In the genomic region with DNA sequence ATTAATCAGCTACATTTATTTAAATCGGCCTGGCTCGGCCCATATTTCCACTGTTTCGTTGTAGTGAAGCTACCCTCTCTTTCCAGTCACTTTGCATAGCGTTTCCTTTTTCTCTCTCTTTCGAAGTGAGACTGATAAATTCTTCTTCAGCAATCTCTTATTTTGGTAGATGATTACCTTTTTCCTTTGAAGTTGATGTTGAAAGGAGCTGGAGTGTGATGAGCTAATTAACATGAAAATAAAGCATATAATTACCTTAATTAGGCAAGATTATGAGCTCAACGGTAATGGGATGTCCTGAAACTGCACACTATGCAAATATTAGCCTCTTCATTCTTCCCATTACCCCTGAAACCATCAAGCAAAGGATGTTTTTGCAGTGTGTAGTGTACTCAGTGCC, we compare ENCODE assay signal across 29 mouse cellular contexts. TPM values are rescaled to one million over a fixed set of nuclear protein-coding genes. Genes with fewer than 3 reads are reported as not detected.
A peak's percentile ranks its signal among the peaks of the same experiment; 100 is the strongest.
DNase-seq lines count a peak whose midpoint lies in the region; ATAC-seq lines count a peak whose summit lies in the region.
"Had no signal": no experiment of that assay in that cellular context is flagged by ENCODE, and none has a peak within 500 bp of the region (broad histone marks: within the 10 kb centered on the region; RNA-seq: fewer than 3 reads in every experiment).

No protein-coding gene starts in this region.

- no peak for ATAC-seq in hindbrain, embryonic 15.5 days (ENCODE audit: low FRiP score, low read depth)
- ATAC-seq in forebrain, embryonic 16.5 days = peak; percentile 82
- ATAC-seq: intestine, embryonic 16.5 days; Patski had no signal

- H3K4me3 ChIP-seq in hindbrain, embryonic 15.5 days = no peak overlapping the region
- no peak overlapping the region for H3K4me3 ChIP-seq in hindbrain, embryonic 10.5 days
- no peak overlapping the region for H3K4me3 ChIP-seq in forebrain, embryonic 16.5 days (replicated peaks; ENCODE audit: low read length)
- H3K4me3 ChIP-seq: embryonic facial prominence, embryonic 12.5 days; gastrocnemius, adult 2 months; heart, embryonic 15.5 days; limb, embryonic 13.5 days; liver, embryonic 13.5 days had no signal

- no peaks in the 10 kb centered on the region for H3K36me3 ChIP-seq in hindbrain, embryonic 15.5 days
- H3K36me3 ChIP-seq in hindbrain, embryonic 10.5 days = no peaks in the 10 kb centered on the region
- H3K36me3 ChIP-seq in forebrain, embryonic 16.5 days (ENCODE audit: control insufficient read depth, insufficient read depth) = no peaks in the 10 kb centered on the region
- H3K36me3 ChIP-seq: embryonic facial prominence, embryonic 12.5 days; G1E; heart, embryonic 15.5 days; limb, embryonic 13.5 days; liver, embryonic 13.5 days had no signal

- H3K4me1 ChIP-seq in hindbrain, embryonic 15.5 days (replicated peaks) = peaks cover 6% of the 10 kb centered on the region; the same call in 1 of the 2 replicates
- H3K4me1 ChIP-seq in hindbrain, embryonic 10.5 days (replicated peaks) = no peaks in the 10 kb centered on the region
- 0 out of 2 replicates have a peak, but pooled peaks cover 3% of the 10 kb centered on the region for H3K4me1 ChIP-seq in forebrain, embryonic 16.5 days (replicated peaks; ENCODE audit: control insufficient read depth, insufficient read depth, low read length)
- H3K4me1 ChIP-seq: embryonic facial prominence, embryonic 12.5 days; heart, embryonic 15.5 days; limb, embryonic 13.5 days; liver, embryonic 13.5 days had no signal

- no peak for DNase-seq in hindbrain, embryonic 10.5 days (ENCODE audit: low spot score)
- peak; percentile 66 for DNase-seq in A20 (ENCODE audit: low read depth, low spot score)
- peak; percentile 70 for DNase-seq in CD4-positive helper T cell, adult 2 months (ENCODE audit: low read depth, low spot score)
- no peak for DNase-seq in cerebellum, postnatal 14 days
- DNase-seq in spleen, postnatal 14 days (ENCODE audit: low spot score in 2 of 2) = no peak
- DNase-seq in cerebellum, adult 18-20 months = no peak
- DNase-seq: adrenal gland, adult 2 months; cerebellum, adult 11-12 months; cerebellum, postnatal 25 days; gastrocnemius, adult 2 months; heart, postnatal 36 days; kidney, postnatal 25 days; liver, embryonic 13.5 days; lung, adult 2 months; lung, postnatal 14 days; thymus, postnatal 25 days had no signal

- no peaks in the 10 kb centered on the region for H3K9me3 ChIP-seq in hindbrain, embryonic 15.5 days
- no peaks in the 10 kb centered on the region for H3K9me3 ChIP-seq in hindbrain, embryonic 10.5 days
- no peaks in the 10 kb centered on the region for H3K9me3 ChIP-seq in forebrain, embryonic 16.5 days (ENCODE audit: control insufficient read depth, low read length)
- H3K9me3 ChIP-seq: embryonic facial prominence, embryonic 12.5 days; G1E; heart, embryonic 15.5 days; limb, embryonic 13.5 days; liver, embryonic 13.5 days had no signal

- H3K27ac ChIP-seq in hindbrain, embryonic 15.5 days (replicated peaks) = 0 out of 2 replicates have a peak overlapping the region, but pooled peaks have one; percentile 45
- H3K27ac ChIP-seq in hindbrain, embryonic 10.5 days = no peak overlapping the region
- no peak overlapping the region for H3K27ac ChIP-seq in forebrain, embryonic 16.5 days (ENCODE audit: low read length)
- H3K27ac ChIP-seq: embryonic facial prominence, embryonic 12.5 days; gastrocnemius, adult 2 months; heart, embryonic 15.5 days; limb, embryonic 13.5 days; liver, embryonic 13.5 days had no signal

- no peaks in the 10 kb centered on the region for H3K27me3 ChIP-seq in hindbrain, embryonic 15.5 days
- H3K27me3 ChIP-seq in hindbrain, embryonic 10.5 days (ENCODE audit: insufficient read depth, poor library complexity, severe bottlenecking) = no peaks in the 10 kb centered on the region
- H3K27me3 ChIP-seq in forebrain, embryonic 16.5 days (replicated peaks; ENCODE audit: control insufficient read depth, insufficient read depth, low read length) = no peaks in the 10 kb centered on the region
- H3K27me3 ChIP-seq: embryonic facial prominence, embryonic 12.5 days; heart, embryonic 15.5 days; limb, embryonic 13.5 days; liver, embryonic 13.5 days had no signal

- no peak overlapping the region for H3K9ac ChIP-seq in hindbrain, embryonic 15.5 days
- no peak overlapping the region for H3K9ac ChIP-seq in forebrain, embryonic 16.5 days (replicated peaks; ENCODE audit: low read depth, low read length)
- H3K9ac ChIP-seq: embryonic facial prominence, embryonic 12.5 days; heart, embryonic 15.5 days; limb, embryonic 13.5 days; liver, embryonic 13.5 days had no signal

- 48% methylated on average over 6 of the region's 6 CpGs for WGBS in hindbrain, embryonic 15.5 days
- 87% methylated on average over 6 of the region's 6 CpGs for WGBS in hindbrain, embryonic 10.5 days
- 25% methylated on average over 6 of the region's 6 CpGs for WGBS in forebrain, embryonic 16.5 days

- no peak overlapping the region for H3K4me2 ChIP-seq in hindbrain, embryonic 15.5 days
- no peak overlapping the region for H3K4me2 ChIP-seq in forebrain, embryonic 16.5 days (ENCODE audit: low read length)
- H3K4me2 ChIP-seq: embryonic facial prominence, embryonic 12.5 days; heart, embryonic 15.5 days; limb, embryonic 13.5 days; liver, embryonic 13.5 days; midbrain, embryonic 11.5 days had no signal

RNA-seq across cellular contexts. Expression of gene Ctla4, which starts 15.7 kb away (rescaled TPM):
- not detected in 2 replicates for polyA plus RNA-seq in hindbrain, embryonic 15.5 days (2015; fragmentation: Nextera tagmentation; extraction: Ambion mirVana)
- polyA plus RNA-seq in hindbrain, embryonic 10.5 days (2016; fragmentation: Nextera tagmentation; extraction: Ambion mirVana) = not detected in 2 replicates
- polyA plus RNA-seq in forebrain, embryonic 16.5 days (2015; fragmentation: Nextera tagmentation; extraction: Ambion mirVana) = not detected in 2 replicates
- polyA plus RNA-seq: embryonic facial prominence, embryonic 12.5 days; frontal cortex, adult 2 months; G1E; gonadal fat pad, adult 2 months; intestine, embryonic 16.5 days; kidney, embryonic 14.5 days; liver, embryonic 13.5 days; midbrain, embryonic 11.5 days; neural tube, embryonic 11.5 days; Patski had no signal

Comparison
In these comparisons a context has a peak if more than half of its experiments do, and no peak if none do; other contexts are left out.
1. DNase-seq: peak in A20 (single experiment) and CD4-positive helper T cell, adult 2 months (single experiment); none in hindbrain, embryonic 10.5 days (single experiment), cerebellum, postnatal 14 days (0 of 2), spleen, postnatal 14 days (0 of 2) and cerebellum, adult 18-20 months (0 of 2).